Mouse (Mus musculus): ENCODE results near the gene Gm20422. TPM values are rescaled to one million over a fixed set of nuclear protein-coding genes. Genes with fewer than 3 reads are reported as not detected.
A peak's percentile ranks its signal among the peaks of the same experiment; 100 is the strongest.

The Gm20422 gene
- total RNA-seq (2021) = 1 to 10 TPM; 1.3 to 2.4 TPM
- long read RNA-seq, experiment 1, partial matches to known transcripts = 0 of 3 reads
- long read RNA-seq, experiment 1, other reads (novel, unspliced or antisense) = 3 of 3 reads
- long read RNA-seq, experiment 2, partial matches to known transcripts = 0 of 3 reads
- long read RNA-seq, experiment 2, other reads (novel, unspliced or antisense) = 3 of 3 reads

DNA sequence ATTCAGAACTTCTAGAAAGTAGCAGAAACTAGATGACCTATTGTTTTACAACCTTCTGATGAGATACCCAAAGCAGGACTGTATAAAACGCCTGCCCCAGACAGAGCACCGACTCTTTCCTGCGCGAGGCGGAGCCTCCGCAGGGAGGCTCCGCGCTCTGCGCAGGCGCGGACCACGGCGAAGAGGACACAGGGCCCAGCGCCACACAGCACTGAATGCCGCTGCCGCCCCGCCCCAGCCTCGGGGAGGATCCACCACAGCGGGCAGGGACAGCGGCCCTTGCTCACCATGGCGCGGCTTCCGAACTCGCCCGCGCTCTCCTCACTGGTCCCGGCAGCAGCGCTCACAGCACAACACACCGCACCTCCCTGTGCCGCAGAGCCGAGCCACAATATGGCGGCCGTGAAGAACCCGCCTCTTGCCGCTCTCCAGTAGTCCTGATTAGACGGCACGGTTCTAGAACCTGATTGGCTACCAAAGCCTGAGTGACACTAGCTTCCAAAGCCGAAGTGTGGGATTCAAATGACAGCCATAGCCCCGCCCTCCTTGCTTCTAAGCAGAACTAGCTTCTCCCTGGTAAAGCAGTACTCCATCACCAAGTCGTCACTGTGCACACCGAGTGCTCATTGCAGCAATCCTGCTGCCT, at the start of gene Gm20422:
Gm20422 (minus strand) TSS at position 384 of the 646 bp plus-strand sequence.
- DNase-seq = peak; percentile 85
- intact Hi-C loops (cut with DNase I) = no loop called here

DNA sequence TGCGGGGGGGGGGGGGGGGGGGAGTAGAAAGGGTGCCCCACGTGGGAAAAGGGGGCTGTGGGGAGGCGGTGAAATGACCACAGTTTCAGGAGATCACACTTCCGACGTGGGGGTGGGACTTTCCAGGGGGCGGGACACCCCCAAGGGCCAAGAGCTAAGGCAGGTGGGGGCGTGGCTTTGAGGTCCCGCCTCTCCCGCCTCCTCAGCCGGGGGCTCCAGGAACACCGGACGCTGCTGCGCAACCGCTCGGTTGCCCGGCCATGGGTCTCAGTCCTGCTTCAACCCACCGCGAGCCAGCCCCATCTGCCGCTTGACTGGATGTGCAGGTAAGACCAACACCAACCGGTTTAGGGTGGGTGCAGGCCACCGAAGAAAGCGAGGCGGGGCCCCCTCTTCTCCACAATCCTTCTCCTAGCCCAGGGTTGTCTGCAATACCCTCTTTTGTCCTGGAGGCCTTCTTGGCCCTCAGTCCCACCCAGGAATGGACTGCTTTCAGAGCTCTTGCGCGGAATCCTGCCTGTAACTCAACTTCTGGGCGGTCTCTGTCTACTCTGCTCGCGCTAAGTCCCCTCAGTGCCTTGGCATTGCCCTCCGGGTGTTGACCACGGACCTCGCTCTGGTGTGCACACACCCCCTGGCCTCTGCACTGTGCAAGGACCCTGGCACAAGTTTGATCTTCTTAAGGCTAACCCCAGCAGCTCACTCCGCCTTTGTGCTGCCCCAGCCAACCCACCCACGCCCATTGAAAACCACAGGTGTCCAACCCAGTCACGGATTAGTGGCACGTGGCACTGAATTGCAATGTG, 47.9 kb upstream of the Gm20422 start, which contains the start of gene Lpar2:
Lpar2 (plus strand) TSS at position 44 of the 806 bp plus-strand sequence.
- DNase-seq = no peak
- intact Hi-C loops (cut with DNase I) = no loop called here

DNA sequence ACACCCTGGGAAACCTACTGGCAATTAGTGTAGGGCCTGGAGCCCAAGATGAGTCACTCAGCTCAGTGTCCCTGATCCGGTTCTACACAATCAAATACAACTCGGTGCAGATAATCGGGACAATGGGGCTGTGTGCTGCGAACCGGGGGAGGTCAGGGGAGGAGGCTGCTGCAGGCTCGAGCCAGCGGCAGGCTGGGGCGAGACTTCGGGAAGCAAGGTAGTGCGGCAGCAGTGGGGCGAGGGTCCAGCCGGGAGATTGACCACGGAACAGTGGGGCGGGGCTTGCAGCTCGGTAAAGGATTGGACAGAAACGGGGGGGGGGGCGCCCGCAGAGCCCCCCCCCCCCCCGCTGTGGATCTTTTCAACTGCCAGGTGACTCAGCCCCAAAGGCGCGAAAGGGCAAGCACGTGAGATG, 47.3 kb upstream of the Gm20422 start:
- intact Hi-C loops (cut with DNase I) = no loop called here
- DNase-seq = no peak

DNA sequence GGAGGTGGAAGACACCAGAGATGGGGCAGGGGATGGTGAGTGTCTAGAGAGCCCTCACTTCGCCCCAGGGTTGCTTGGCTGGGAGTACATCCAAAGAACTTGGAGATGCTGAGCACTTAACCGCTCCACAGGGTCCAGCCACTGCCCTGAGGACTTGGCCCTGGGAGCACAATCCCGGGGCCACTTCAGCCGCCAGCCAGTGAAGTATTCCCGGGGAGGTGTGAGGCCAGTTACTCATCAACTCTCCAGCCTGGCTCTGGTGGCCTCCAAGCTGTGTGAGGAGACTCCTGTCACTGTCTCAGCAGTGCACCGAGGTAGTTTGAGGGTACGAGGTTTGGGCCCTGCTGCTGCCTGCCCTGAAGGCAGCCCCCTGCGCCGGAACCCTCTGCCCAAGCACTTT, 45.8 kb upstream of the Gm20422 start:
- intact Hi-C loops (cut with DNase I) = no loop called here
- DNase-seq = no peak

DNA sequence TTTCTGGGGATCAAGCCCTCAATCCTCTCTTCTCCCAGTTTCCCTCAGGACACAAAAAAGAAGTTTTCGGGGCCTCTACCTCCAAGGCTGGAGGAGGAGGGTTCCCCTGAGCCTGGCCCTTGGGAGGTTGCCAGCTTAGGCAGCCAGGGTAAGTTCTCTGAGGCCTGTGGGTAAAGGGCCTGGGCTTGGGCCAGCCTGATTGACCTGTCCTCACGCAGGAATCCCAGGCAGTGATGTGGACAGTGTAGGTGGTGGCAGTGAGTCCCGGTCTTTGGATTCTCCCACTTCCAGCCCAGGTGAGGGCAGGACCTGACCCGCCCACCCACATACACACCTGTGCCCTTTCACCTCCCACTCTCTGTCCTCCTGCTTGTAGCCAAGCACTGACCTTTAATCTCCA, 40.7 kb upstream of the Gm20422 start:
- intact Hi-C loops (cut with DNase I) = no loop called here
- DNase-seq = no peak

DNA sequence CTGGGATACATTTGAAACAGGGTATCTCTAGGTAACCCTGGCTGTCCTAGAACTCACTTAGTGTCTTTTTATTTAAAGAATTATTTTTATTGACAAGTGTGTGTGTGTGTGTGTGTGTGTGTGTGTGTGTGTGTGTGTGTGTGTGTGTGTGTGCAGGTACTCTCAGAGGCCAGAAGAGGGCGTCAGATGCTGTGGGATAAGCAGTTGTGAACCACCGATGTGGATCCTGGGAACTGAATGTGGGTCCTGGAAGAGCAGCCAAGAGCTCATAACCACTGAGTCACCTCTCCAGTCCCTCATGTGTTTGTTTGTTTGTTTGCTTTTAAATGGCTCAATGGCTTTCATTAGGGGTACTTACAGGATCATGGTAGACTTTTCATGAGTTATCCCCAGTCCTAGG, 40.2 kb upstream of the Gm20422 start:
- intact Hi-C loops (cut with DNase I) = no loop called here
- no peak for DNase-seq

DNA sequence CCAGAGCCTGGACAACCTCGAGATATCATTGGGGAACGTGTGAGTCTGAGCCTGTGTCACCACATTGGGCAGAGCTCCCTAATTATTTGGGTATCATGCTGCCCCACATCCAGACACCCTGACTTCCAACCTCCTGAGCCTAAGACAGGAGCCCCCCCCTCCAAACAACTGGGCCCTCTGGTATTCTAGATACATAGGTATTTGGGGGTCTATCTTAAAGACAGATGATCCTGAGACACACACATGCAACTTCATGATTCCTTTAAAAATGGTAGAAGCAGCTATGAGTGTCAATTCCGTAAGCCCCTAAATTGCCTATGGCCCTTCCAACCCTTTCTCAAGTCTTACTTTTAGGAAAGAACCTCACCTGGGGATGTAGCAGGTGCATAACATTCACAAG, 35.1 kb upstream of the Gm20422 start:
- DNase-seq = no peak
- intact Hi-C loops (cut with DNase I) = no loop called here

DNA sequence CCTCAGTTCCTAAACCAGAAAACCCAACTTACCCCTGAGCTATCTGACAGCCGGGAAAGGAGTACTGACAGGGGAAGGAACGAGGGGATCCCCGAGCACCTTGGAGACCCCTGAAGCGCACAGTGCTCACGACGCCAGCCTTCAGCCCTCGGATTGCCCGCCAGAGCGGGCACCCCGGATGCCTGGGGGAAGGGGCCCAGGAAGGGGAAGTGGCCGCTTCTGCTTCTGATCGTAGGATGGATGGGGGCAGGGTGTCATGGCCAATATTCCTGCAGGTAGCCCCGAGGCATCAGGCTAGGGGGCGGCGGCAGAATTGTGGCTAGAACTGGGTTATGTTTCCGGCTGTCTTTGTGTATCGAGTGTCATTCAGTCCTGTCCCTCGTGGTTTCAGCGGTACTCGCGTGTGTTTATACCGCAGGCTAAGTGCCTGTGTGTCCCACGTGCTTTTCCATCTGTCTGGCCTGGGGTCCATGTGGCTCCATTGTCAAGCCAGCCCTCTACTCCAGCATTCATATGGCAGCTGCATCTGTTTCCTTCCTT, 34.2 kb upstream of the Gm20422 start:
- intact Hi-C loops (cut with DNase I) = no loop called here
- no peak for DNase-seq

DNA sequence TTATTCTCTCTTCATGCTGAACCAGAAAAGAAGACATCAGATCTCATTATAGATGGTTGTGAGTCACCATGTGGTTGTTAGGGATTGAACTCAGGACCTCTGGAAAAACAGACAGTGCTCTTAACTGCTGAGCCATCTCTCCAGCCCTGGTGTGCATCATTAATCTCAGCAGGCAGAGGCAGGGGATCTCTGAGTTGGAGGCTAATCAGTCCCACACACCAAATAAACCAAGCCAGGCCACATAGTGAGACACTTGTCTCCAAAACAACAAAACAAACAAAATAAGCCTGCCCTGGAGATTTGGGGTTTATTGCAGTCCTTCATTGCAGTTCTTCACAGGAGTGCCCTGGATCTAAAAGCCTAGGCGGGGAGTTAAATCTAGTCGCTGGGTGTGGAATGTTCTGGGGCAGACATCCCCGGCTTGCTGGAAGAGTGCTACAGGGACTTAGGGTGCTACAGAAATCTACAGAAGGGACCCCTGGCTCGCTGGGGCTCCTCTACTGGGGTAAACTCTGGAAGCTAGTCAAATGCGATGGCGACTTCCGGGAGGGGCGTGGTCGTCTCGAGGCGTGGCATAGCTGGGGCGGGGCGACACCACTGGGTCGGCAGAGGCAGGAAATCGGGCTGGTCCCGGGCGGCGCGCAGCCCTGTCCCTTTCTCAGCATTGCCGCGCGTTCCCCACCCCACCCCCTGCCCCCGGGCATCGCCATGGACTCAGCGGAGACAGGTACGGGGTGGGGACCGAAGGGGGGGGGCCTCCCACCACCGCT, 33.6 kb upstream of the Gm20422 start, which contains the start of gene Gmip:
Gmip (plus strand) TSS at position 586 of the 770 bp plus-strand sequence.
- peak; percentile 64 to 73 for DNase-seq
- intact Hi-C loops (cut with DNase I) = no loop called here

DNA sequence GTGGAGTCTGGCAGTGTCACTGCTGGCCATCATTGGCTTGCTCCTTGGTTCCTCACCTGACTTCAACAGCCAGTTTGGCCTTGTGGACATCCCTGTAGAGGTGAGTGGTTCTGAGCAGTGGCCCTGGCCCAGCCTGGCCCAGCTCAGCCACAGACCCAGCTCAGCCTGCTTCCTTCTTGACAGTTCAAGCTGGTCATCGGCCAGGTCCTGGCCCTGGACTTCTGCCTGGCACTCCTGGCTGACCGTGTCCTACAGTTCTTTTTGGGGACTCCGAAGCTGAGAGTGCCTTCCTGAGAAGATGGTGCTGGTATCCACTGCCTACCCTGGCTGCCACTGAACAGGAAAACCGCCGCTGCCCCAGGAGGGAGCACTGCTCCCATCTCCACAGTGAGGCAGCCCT, 32.5 kb upstream of the Gm20422 start:
- no peak for DNase-seq

DNA sequence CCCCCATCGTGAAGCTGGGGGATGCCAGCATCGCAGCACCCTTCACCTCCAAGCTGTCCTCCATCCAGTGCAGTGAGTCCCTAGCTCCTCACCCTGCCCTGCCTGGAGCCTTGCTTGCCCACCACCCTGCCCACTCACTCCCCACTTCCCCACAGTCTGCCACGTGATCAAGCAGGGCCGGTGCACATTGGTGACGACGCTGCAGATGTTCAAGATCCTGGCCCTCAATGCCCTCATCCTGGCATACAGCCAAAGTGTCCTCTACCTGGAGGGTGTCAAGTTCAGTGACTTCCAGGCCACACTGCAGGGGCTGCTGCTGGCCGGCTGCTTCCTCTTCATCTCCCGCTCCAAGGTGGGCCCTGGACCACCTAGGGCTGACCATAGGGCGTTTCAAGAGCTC, 30.8 kb upstream of the Gm20422 start:
- peak in 1 of 2 experiments; percentile 10 for DNase-seq

More for the DNA sequence above, 32.5 kb upstream of the Gm20422 start:
- intact Hi-C loops (cut with DNase I) = no loop called here

DNA sequence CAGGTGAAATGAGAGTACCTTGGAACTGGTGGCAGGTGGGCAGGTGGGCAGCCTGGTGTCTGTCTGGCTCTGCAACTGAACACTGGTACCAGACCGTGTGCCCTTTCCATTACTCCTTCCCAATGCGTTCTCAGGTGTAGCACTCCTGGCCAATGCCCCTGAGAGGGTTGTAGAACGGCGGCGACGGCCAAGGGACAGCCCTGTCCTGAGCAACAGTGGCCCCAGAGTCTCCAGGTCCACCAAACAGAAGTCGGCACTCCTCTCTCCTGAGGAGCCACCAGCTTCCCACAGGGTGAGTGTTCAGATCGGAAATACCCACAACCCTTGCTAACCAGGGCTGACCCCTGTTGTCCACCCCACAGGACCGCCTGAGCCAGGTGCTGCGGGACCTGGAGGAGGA, 30.4 kb upstream of the Gm20422 start:
- DNase-seq = no peak
- intact Hi-C loops (cut with DNase I) = no loop called here

More for the DNA sequence above, 30.8 kb upstream of the Gm20422 start:
- intact Hi-C loops (cut with DNase I) = no loop called here

DNA sequence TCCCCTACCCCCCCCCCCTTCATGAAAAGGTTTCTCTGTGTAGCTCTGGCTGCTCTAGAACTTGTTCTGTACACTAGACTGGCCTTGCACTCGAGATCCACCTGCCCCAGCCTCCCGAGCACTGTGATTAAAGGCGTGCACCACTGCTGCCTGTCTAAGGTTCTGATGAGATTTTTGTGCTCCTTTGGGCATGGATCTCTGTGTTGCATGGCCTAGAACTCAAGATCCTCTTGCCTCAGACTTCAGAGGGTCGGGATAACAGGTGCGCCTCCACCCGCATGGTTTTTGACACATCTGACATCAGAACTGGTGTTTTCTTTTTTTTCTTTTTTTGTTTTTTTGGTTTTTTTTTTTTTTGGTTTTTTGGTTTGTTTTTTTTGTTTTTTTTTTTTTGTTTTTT, 29.9 kb upstream of the Gm20422 start:
- intact Hi-C loops (cut with DNase I) = no loop called here
- no peak for DNase-seq

DNA sequence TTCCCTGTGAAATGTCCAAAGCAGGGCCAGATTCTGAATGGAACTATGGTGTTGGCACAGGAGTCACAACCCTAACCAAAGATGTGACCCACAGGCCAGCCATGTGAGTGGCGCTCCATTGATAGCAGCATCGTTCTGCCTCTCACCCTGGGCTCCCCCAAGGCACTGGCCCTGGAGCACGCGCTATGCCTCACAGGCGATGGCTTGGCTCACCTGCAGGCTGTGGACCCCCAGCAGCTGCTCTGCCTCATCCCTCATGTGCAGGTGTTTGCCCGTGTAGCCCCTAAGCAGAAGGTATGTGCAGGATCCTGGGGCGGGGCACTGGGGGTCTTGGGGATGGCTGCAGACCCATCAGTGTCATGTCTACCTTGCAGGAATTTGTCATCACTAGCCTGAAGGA, 28.7 kb upstream of the Gm20422 start:
- peak in 1 of 2 experiments; percentile 3 for DNase-seq
- intact Hi-C loops (cut with DNase I) = no loop called here

DNA sequence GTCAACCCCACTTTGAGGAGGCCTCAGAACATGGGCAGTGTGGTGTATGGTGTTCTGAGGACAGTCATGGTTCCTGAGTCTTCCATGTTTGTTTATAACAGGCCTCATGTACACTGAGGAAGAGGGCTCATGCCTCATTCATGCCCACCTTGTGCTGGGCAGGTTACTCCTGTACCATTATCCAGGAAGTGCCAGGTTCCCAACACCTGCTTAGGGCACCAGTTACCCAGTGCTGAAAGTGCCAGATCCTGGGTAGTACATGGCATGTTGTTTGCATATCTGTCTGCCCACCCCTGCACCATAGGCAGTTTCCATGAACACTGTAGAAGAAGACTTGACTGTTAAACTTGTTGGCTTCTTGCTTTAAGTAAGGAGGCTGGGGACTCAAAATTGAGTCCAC, 27.5 kb upstream of the Gm20422 start:
- DNase-seq = peak in 1 of 2 experiments; percentile 4

DNA sequence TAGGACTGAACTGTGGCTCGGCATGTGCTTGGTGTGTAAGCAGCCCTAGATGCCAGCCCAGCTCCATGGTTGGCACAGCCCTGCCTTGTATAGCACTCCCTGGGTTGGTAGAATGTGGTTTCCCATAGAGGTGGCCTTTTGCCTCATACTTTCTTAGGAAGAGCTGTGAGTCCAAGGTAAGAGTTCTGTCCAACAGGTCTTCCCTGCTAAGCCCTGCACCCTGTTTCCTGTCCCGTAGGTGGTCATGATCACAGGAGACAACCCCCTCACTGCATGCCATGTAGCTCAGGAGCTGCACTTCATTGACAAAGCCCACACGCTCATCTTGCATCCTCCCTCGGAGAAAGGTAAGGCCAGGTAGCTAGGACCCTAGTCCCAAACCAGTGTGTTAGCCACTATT, 27.1 kb upstream of the Gm20422 start:
- intact Hi-C loops (cut with DNase I) = no loop called here
- peak in 1 of 2 experiments; percentile 3 for DNase-seq

More for the DNA sequence above, 27.5 kb upstream of the Gm20422 start:
- intact Hi-C loops (cut with DNase I) = no loop called here

DNA sequence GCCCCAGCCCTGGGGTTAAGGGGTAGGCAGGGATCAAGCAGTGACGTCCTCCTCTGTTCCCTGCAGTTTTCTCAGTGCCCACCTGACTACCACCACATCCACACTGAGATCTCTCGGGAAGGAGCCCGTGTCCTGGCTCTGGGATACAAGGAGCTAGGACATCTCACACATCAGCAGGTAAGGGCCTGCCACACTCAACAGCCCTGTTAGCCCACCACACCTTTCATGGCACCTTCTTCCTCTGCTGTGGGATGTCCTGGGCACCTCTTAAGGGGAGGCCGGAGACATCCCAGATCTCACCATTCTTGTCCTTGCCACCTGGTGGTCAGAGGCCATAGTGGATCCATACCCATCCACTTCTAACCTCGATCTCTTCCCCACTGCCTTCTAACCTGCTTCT, 25.3 kb upstream of the Gm20422 start:
- intact Hi-C loops (cut with DNase I) = loop anchor here (10.0 kb wide), 1 partner anchor 145 kb away; the partner anchor contains the start of gene Zfp964

DNA sequence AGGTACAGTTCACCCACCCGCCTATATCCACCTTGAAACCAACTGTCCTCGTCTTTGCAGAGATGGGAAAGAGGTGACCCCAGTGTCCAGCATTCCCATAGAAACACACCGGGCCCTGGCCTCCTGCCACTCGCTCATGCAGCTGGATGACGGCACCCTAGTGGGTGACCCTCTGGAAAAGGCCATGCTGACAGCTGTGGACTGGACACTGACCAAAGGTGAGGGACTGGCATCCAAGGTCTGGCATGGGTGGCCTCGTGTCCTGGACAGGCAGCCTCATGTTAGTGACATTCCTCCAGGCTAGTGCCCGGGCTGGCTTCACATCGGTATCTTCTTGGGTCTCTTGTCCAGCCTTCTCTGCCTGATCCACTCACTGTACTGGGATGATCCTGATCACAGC, 24.6 kb upstream of the Gm20422 start:
- intact Hi-C loops (cut with DNase I) = loop anchor here (10.0 kb wide), 1 partner anchor 144 kb away; the partner anchor contains the start of gene Zfp964

More for the DNA sequence above, 25.3 kb upstream of the Gm20422 start:
- peak in 1 of 2 experiments; percentile 9 for DNase-seq

DNA sequence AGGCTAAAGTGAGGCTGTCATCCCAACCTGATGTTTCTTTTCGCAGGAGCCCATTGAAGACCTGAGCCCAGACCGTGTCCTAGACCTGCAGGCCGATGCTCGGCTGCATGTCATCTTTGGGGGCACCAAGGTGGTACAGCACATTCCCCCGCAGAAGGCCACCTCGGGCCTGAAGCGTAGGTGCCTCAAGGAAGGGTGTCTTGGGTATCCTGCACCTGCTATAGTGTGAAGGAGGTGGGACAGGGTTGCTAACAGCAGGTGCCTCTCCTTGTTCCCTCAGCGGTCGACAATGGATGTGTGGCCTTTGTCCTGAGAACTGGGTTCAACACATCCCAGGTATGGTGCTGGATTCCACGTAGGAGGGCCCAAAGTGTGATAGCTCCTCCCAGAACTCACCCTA, 23.0 kb upstream of the Gm20422 start:
- intact Hi-C loops (cut with DNase I) = loop anchor here (10.0 kb wide), 1 partner anchor 143 kb away; the partner anchor contains the start of gene Zfp964
- DNase-seq = peak in 1 of 2 experiments; percentile 11

More for the DNA sequence above, 24.6 kb upstream of the Gm20422 start:
- DNase-seq = peak in 1 of 2 experiments; percentile 10

Data from gastrocnemius, postnatal 36 days (tissue).